Mouse (Mus musculus): ENCODE measurements at regions not wholly inside any gene's neighbourhood (a gene's known extent, or its start where the extent isn't known, plus 50 kb on each side); places are given as distances from the start of the nearest gene placed in this dataset.
A peak's percentile ranks its signal among the peaks of the same experiment; 100 is the strongest.

DNA sequence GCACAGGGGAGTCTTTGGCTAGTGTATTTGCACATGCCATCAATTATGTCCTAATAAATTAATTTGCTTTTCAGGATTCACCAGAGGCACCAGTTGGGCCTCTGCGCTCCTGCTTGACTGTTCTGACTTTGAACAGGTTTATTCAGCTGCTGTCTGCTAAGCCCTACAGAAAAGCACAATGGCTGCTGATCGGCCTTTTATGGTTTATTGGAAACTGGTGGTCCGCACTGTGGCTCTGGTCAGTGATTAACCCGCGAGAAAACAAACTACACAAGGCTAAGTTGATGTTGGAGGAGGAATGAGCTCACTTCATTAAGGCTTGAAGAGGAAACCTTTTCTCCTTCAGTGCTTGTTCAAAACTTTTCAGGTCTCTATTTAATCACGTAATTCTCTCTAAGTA, 208.4 kb upstream of the Gpr101 start:
- WGBS = 59% methylated on average over 6 of the region's 6 CpGs
- no peak overlapping the region for H3K4me2 ChIP-seq (ENCODE audit: low read depth)
- no peaks in the 10 kb centered on the region for H3K36me3 ChIP-seq (ENCODE audit: control insufficient read depth, insufficient read depth, low read length)
- no peak for ATAC-seq (ENCODE audit: insufficient read depth, low FRiP score, low TSS enrichment)
- DNase-seq (ENCODE audit: low spot score) = no peak
- H3K4me1 ChIP-seq (ENCODE audit: control insufficient read depth, insufficient read depth, low read length) = no peaks in the 10 kb centered on the region
- no peak overlapping the region for H3K4me3 ChIP-seq (ENCODE audit: low read depth, low read length)
- no peak overlapping the region for H3K9ac ChIP-seq (ENCODE audit: low read length)
- H3K27me3 ChIP-seq (ENCODE audit: control insufficient read depth, insufficient read depth, low read length) = no peaks in the 10 kb centered on the region
- no peaks in the 10 kb centered on the region for H3K9me3 ChIP-seq (ENCODE audit: control insufficient read depth, low read length)
- H3K27ac ChIP-seq (ENCODE audit: low read depth, low read length) = no peak overlapping the region

GRCm38 (mm10) chrX:57709115-57709877, 205.7 kb upstream of the Gpr101 start:
- no peak for ATAC-seq (ENCODE audit: insufficient read depth, low FRiP score, low TSS enrichment)
- H3K4me2 ChIP-seq (ENCODE audit: low read depth) = no peak overlapping the region
- peak; percentile 22 for DNase-seq (ENCODE audit: low spot score)
- H3K4me3 ChIP-seq (ENCODE audit: low read depth, low read length) = no peak overlapping the region
- no peaks in the 10 kb centered on the region for H3K4me1 ChIP-seq (ENCODE audit: control insufficient read depth, insufficient read depth, low read length)
- WGBS = 57% methylated on average over 12 of the region's 12 CpGs
- H3K36me3 ChIP-seq (ENCODE audit: control insufficient read depth, insufficient read depth, low read length) = no peaks in the 10 kb centered on the region
- H3K9ac ChIP-seq (ENCODE audit: low read length) = no peak overlapping the region
- H3K9me3 ChIP-seq (ENCODE audit: control insufficient read depth, low read length) = no peaks in the 10 kb centered on the region
- H3K27ac ChIP-seq (ENCODE audit: low read depth, low read length) = no peak overlapping the region
- no peaks in the 10 kb centered on the region for H3K27me3 ChIP-seq (ENCODE audit: control insufficient read depth, insufficient read depth, low read length)

- 58% methylated on average over 6 of the region's 6 CpGs for WGBS
- Histone ChIP-seq H3K27ac (ENCODE audit: low read depth, low read length) (no peak overlapping the region), H3K4me2 (ENCODE audit: low read depth) (no peak overlapping the region), H3K27me3 (ENCODE audit: control insufficient read depth, insufficient read depth, low read length) (no peaks in the 10 kb centered on the region), H3K9me3 (ENCODE audit: control insufficient read depth, low read length) (no peaks in the 10 kb centered on the region), H3K4me1 (ENCODE audit: control insufficient read depth, insufficient read depth, low read length) (no peaks in the 10 kb centered on the region), H3K36me3 (ENCODE audit: control insufficient read depth, insufficient read depth, low read length) (no peaks in the 10 kb centered on the region), H3K9ac (ENCODE audit: low read length) (no peak overlapping the region), H3K4me3 (ENCODE audit: low read depth, low read length) (no peak overlapping the region)
- ATAC-seq (ENCODE audit: insufficient read depth, low FRiP score, low TSS enrichment) (no peak; the same call in 1 of the 2 replicates), DNase-seq (ENCODE audit: low spot score) (no peak)
Observed at GRCm38 (mm10) chrX:57708501-57708900, 204.9 kb upstream of the Gpr101 start.

- 25% methylated on average over 7 of the region's 7 CpGs for WGBS
- Histone ChIP-seq H3K4me2 (ENCODE audit: low read depth) (no peak overlapping the region), H3K27me3 (ENCODE audit: control insufficient read depth, insufficient read depth, low read length) (no peaks in the 10 kb centered on the region), H3K9ac (ENCODE audit: low read length) (no peak overlapping the region), H3K4me1 (ENCODE audit: control insufficient read depth, insufficient read depth, low read length) (no peaks in the 10 kb centered on the region), H3K9me3 (ENCODE audit: control insufficient read depth, low read length) (no peaks in the 10 kb centered on the region), H3K4me3 (ENCODE audit: low read depth, low read length) (no peak overlapping the region), H3K27ac (ENCODE audit: low read depth, low read length) (no peak overlapping the region), H3K36me3 (ENCODE audit: control insufficient read depth, insufficient read depth, low read length) (no peaks in the 10 kb centered on the region)
- no peak for DNase-seq (ENCODE audit: low spot score)
- no peak for ATAC-seq (ENCODE audit: insufficient read depth, low FRiP score, low TSS enrichment)
Observed at GRCm38 (mm10) chrX:57707932-57708331, 204.4 kb upstream of the Gpr101 start.

GRCm38 (mm10) chrX:57706683-57707308, 203.2 kb upstream of the Gpr101 start:
- no peaks in the 10 kb centered on the region for H3K27me3 ChIP-seq (ENCODE audit: control insufficient read depth, insufficient read depth, low read length)
- H3K9me3 ChIP-seq (ENCODE audit: control insufficient read depth, low read length) = no peaks in the 10 kb centered on the region
- no peak for ATAC-seq (ENCODE audit: insufficient read depth, low FRiP score, low TSS enrichment)
- no peak overlapping the region for H3K27ac ChIP-seq (ENCODE audit: low read depth, low read length)
- 81% methylated on average over 3 of the region's 3 CpGs for WGBS
- no peaks in the 10 kb centered on the region for H3K4me1 ChIP-seq (ENCODE audit: control insufficient read depth, insufficient read depth, low read length)
- no peaks in the 10 kb centered on the region for H3K36me3 ChIP-seq (ENCODE audit: control insufficient read depth, insufficient read depth, low read length)
- H3K9ac ChIP-seq (ENCODE audit: low read length) = no peak overlapping the region
- H3K4me2 ChIP-seq (ENCODE audit: low read depth) = no peak overlapping the region
- H3K4me3 ChIP-seq (ENCODE audit: low read depth, low read length) = no peak overlapping the region
- no peak for DNase-seq (ENCODE audit: low spot score)

DNA sequence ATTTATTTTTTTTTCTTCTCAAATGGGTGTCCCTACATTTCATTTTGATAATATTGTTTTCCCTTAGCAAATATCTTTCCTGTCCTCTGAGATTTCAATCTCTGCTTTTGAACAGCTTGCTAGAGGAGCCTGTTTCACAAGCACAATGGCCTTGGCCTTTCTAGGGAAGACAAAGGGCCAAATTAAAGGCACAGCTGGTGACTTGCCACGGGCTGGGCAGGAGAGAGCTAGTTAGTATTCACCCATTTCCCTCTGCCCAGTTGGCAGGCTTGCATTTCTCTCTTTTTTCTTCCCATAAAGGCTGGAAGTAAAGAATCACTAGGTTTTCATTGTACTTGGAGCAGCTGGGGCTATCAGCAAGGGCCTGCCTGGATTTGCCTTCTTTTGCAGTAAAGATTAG, 188.9 kb upstream of the Gpr101 start:
- WGBS = 21% methylated on average over 1 of the region's 1 CpGs
- Histone ChIP-seq H3K9me3 (ENCODE audit: control insufficient read depth, low read length) (no peaks in the 10 kb centered on the region), H3K4me2 (ENCODE audit: low read depth) (no peak overlapping the region), H3K4me3 (ENCODE audit: low read depth, low read length) (no peak overlapping the region), H3K27ac (ENCODE audit: low read depth, low read length) (no peak overlapping the region), H3K36me3 (ENCODE audit: control insufficient read depth, insufficient read depth, low read length) (no peaks in the 10 kb centered on the region), H3K27me3 (ENCODE audit: control insufficient read depth, insufficient read depth, low read length) (no peaks in the 10 kb centered on the region), H3K4me1 (ENCODE audit: control insufficient read depth, insufficient read depth, low read length) (no peaks in the 10 kb centered on the region), H3K9ac (ENCODE audit: low read length) (no peak overlapping the region)
- DNase-seq (ENCODE audit: low spot score) = no peak
- peak; percentile 60; the same call in 1 of the 2 replicates for ATAC-seq (ENCODE audit: insufficient read depth, low FRiP score, low TSS enrichment)

DNA sequence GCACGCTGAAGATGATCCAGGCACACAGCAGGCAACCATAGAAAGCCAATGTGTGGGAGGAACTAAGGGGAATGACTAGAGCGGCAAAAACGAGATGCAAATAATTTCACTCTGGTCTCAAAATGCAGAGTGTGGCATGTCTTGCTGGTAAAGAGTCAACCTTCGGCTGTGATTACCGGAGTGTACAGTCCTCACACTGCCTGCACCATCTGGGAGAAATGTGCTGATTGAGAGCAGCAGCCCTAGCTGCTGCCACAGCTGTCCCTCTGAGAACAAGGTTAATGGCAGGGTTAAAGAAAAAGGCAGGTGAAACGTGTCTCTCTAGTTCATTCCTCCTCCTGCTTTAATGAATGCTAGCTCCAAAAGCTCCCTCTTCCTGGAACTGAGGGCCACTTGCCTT, 173.2 kb upstream of the Gpr101 start:
- no peak overlapping the region for H3K4me2 ChIP-seq (ENCODE audit: low read depth)
- H3K4me3 ChIP-seq (ENCODE audit: low read depth, low read length) = no peak overlapping the region
- no peaks in the 10 kb centered on the region for H3K9me3 ChIP-seq (ENCODE audit: control insufficient read depth, low read length)
- no peaks in the 10 kb centered on the region for H3K4me1 ChIP-seq (ENCODE audit: control insufficient read depth, insufficient read depth, low read length)
- ATAC-seq (ENCODE audit: insufficient read depth, low FRiP score, low TSS enrichment) = no peak
- no peak overlapping the region for H3K27ac ChIP-seq (ENCODE audit: low read depth, low read length)
- H3K36me3 ChIP-seq (ENCODE audit: control insufficient read depth, insufficient read depth, low read length) = no peaks in the 10 kb centered on the region
- DNase-seq (ENCODE audit: low spot score) = no peak
- no peak overlapping the region for H3K9ac ChIP-seq (ENCODE audit: low read length)
- H3K27me3 ChIP-seq (ENCODE audit: control insufficient read depth, insufficient read depth, low read length) = no peaks in the 10 kb centered on the region
- WGBS = 72% methylated on average over 6 of the region's 6 CpGs

GRCm38 (mm10) chrX:57674955-57675354, 171.4 kb upstream of the Gpr101 start:
- Histone ChIP-seq H3K36me3 (ENCODE audit: control insufficient read depth, insufficient read depth, low read length) (no peaks in the 10 kb centered on the region), H3K4me3 (ENCODE audit: low read depth, low read length) (no peak overlapping the region), H3K4me1 (ENCODE audit: control insufficient read depth, insufficient read depth, low read length) (no peaks in the 10 kb centered on the region), H3K27me3 (ENCODE audit: control insufficient read depth, insufficient read depth, low read length) (no peaks in the 10 kb centered on the region), H3K9me3 (ENCODE audit: control insufficient read depth, low read length) (no peaks in the 10 kb centered on the region), H3K27ac (ENCODE audit: low read depth, low read length) (no peak overlapping the region), H3K9ac (ENCODE audit: low read length) (no peak overlapping the region), H3K4me2 (ENCODE audit: low read depth) (no peak overlapping the region)
- 18% methylated on average over 6 of the region's 6 CpGs for WGBS
- DNase-seq (ENCODE audit: low spot score) (peak; percentile 60), ATAC-seq (ENCODE audit: insufficient read depth, low FRiP score, low TSS enrichment) (no peak)

GRCm38 (mm10) chrX:57659571-57659970, 156.0 kb upstream of the Gpr101 start:
- DNase-seq (ENCODE audit: low spot score) = no peak
- no peak for ATAC-seq (ENCODE audit: insufficient read depth, low FRiP score, low TSS enrichment)
- H3K4me2 ChIP-seq (ENCODE audit: low read depth) = no peak overlapping the region
- H3K27ac ChIP-seq (ENCODE audit: low read depth, low read length) = no peak overlapping the region
- no peaks in the 10 kb centered on the region for H3K4me1 ChIP-seq (ENCODE audit: control insufficient read depth, insufficient read depth, low read length)
- H3K36me3 ChIP-seq (ENCODE audit: control insufficient read depth, insufficient read depth, low read length) = no peaks in the 10 kb centered on the region
- H3K9me3 ChIP-seq (ENCODE audit: control insufficient read depth, low read length) = no peaks in the 10 kb centered on the region
- 90% methylated on average over 3 of the region's 3 CpGs for WGBS
- no peak overlapping the region for H3K4me3 ChIP-seq (ENCODE audit: low read depth, low read length)
- no peaks in the 10 kb centered on the region for H3K27me3 ChIP-seq (ENCODE audit: control insufficient read depth, insufficient read depth, low read length)
- no peak overlapping the region for H3K9ac ChIP-seq (ENCODE audit: low read length)

Data from neural tube, embryonic 11.5 days (tissue).